Mouse (Mus musculus) lung, embryonic 15.5 days (tissue): ENCODE data around the gene Olfr448. TPM values are rescaled to one million over a fixed set of nuclear protein-coding genes. Genes with fewer than 3 reads are reported as not detected.

Experiments
- ATAC-seq: fragments of 200-750 bp; cut with Nextera tagmentation; 2 replicates; pipeline ENCODE4 v1.8.0; 2017; ENCODE audit warnings: moderate number of reproducible peaks, borderline replicate concordance; ENCODE audit not compliant: low FRiP score, low TSS enrichment; ENCODE audit errors: extremely low read depth
- H3K27ac ChIP-seq: fragments of 300-500 bp; sonication (generic); 2 replicates; pipeline ENCODE4 v1.5.1; 2015; ENCODE audit warnings: moderate library complexity, mild to moderate bottlenecking, inconsistent platforms
- H3K27me3 ChIP-seq: fragments of 300-500 bp; sonication (generic); 2 replicates; pipeline ENCODE4 v1.6.1; 2015; ENCODE audit warnings: inconsistent platforms
- H3K36me3 ChIP-seq: fragments of 300-500 bp; sonication (generic); 2 replicates; pipeline ENCODE4 v1.6.1; 2015; ENCODE audit warnings: inconsistent platforms
- H3K4me1 ChIP-seq: fragments of 300-500 bp; sonication (generic); 2 replicates; pipeline ENCODE4 v1.6.1; 2015; ENCODE audit warnings: inconsistent platforms
- H3K4me2 ChIP-seq: fragments of 300-500 bp; sonication (generic); 2 replicates; pipeline ENCODE4 v1.6.1; 2015; ENCODE audit warnings: inconsistent platforms, mild to moderate bottlenecking, moderate library complexity
- H3K4me3 ChIP-seq: fragments of 300-500 bp; sonication (generic); 2 replicates; pipeline ENCODE4 v1.5.1; 2015; ENCODE audit warnings: mild to moderate bottlenecking, inconsistent platforms
- H3K9ac ChIP-seq: fragments of 300-500 bp; sonication (generic); 2 replicates; pipeline ENCODE4 v1.6.1; 2015; ENCODE audit warnings: inconsistent platforms
- H3K9me3 ChIP-seq: fragments of 300-500 bp; sonication (generic); 2 replicates; pipeline ENCODE4 v1.6.1; 2016; ENCODE audit warnings: inconsistent platforms
- WGBS: fragments of 180-500 bp; shearing (Covaris S2); methylation state at CpG from one replicate; pipeline ENCODE4 v1.1.7; 2015; 5-methylcytosine and 5-hydroxymethylcytosine counted together
- polyA plus RNA-seq: library from polyadenylated mRNA; unstranded; fragments of >200 nt; fragmentation: Nextera tagmentation; extraction: Ambion mirVana; gene quantifications from 2 replicates; pipeline ENCODE4 v1.2.1, GENCODE M21; 2015

Olfr448 gene
- not detected in 2 replicates for polyA plus RNA-seq

GRCm38 (mm10) chr6:42890141-42890540, at the start of gene Olfr448:
Gene Olfr448 (plus strand): TSS chr6:42890441.
- WGBS = 83% methylated on average over 1 of the region's 1 CpGs
- Histone ChIP-seq H3K9ac (no peak within 1 kb of the TSS), H3K27me3 (no peaks in the 10 kb centered on the region), H3K4me2 (no peak within 1 kb of the TSS), H3K9me3 (no peaks in the 10 kb centered on the region), H3K36me3 (no peaks in the 10 kb centered on the region), H3K27ac (no peak within 1 kb of the TSS), H3K4me3 (no peak within 1 kb of the TSS), H3K4me1 (no peaks in the 10 kb centered on the region)
- no peak for ATAC-seq

- Histone ChIP-seq H3K4me1 (no peaks in the 10 kb centered on the region), H3K36me3 (no peaks in the 10 kb centered on the region), H3K4me2 (no peak overlapping the region), H3K9me3 (no peaks in the 10 kb centered on the region), H3K27me3 (no peaks in the 10 kb centered on the region), H3K27ac (no peak overlapping the region), H3K9ac (no peak overlapping the region), H3K4me3 (no peak overlapping the region)
- no peak for ATAC-seq
- WGBS = 9% methylated on average over 4 of the region's 4 CpGs
Measured at GRCm38 (mm10) chr6:42860222-42860819, 29.9 kb upstream of the Olfr448 start.

GRCm38 (mm10) chr6:42869695-42870094, 20.5 kb upstream of the Olfr448 start:
- Histone ChIP-seq H3K36me3 (no peaks in the 10 kb centered on the region), H3K9me3 (no peaks in the 10 kb centered on the region), H3K27me3 (no peaks in the 10 kb centered on the region), H3K4me1 (no peaks in the 10 kb centered on the region), H3K27ac (no peak overlapping the region), H3K4me2 (no peak overlapping the region), H3K4me3 (no peak overlapping the region), H3K9ac (no peak overlapping the region)
- ATAC-seq = no peak
- WGBS = 85% methylated on average over 3 of the region's 3 CpGs

- H3K27me3 ChIP-seq = no peaks in the 10 kb centered on the region
- no peak overlapping the region for H3K4me3 ChIP-seq
- no peak overlapping the region for H3K9ac ChIP-seq
- 0 out of 2 replicates have a peak, but pooled peaks cover 4% of the 10 kb centered on the region for H3K9me3 ChIP-seq
- H3K4me1 ChIP-seq = no peaks in the 10 kb centered on the region
- no peak overlapping the region for H3K4me2 ChIP-seq
- no peaks in the 10 kb centered on the region for H3K36me3 ChIP-seq
- no peak overlapping the region for H3K27ac ChIP-seq
- ATAC-seq = no peak
Measured at GRCm38 (mm10) chr6:42876323-42876722, 13.9 kb upstream of the Olfr448 start.

- no peak for ATAC-seq
- Histone ChIP-seq H3K4me1 (no peaks in the 10 kb centered on the region), H3K4me3 (no peak overlapping the region), H3K4me2 (no peak overlapping the region), H3K27me3 (no peaks in the 10 kb centered on the region), H3K36me3 (no peaks in the 10 kb centered on the region), H3K27ac (no peak overlapping the region), H3K9ac (no peak overlapping the region), H3K9me3 (no peaks in the 10 kb centered on the region)
- WGBS = 15% methylated on average over 1 of the region's 1 CpGs
Measured at GRCm38 (mm10) chr6:42900345-42900744, 10.1 kb downstream of the Olfr448 start.

- H3K4me1 ChIP-seq = no peaks in the 10 kb centered on the region
- no peaks in the 10 kb centered on the region for H3K27me3 ChIP-seq
- no peak within 1 kb of the TSS for H3K9ac ChIP-seq
- H3K4me3 ChIP-seq = no peak within 1 kb of the TSS
- H3K9me3 ChIP-seq = no peaks in the 10 kb centered on the region
- H3K4me2 ChIP-seq = no peak within 1 kb of the TSS
- no peaks in the 10 kb centered on the region for H3K36me3 ChIP-seq
- no peak for ATAC-seq
- H3K27ac ChIP-seq = no peak within 1 kb of the TSS
Measured at GRCm38 (mm10) chr6:42908578-42908977, 18.3 kb downstream of the Olfr448 start, which contains the start of gene Olfr447. Gene Olfr447 (plus strand): TSS chr6:42908878.

- Histone ChIP-seq H3K27me3 (no peaks in the 10 kb centered on the region), H3K9me3 (no peaks in the 10 kb centered on the region), H3K4me1 (no peaks in the 10 kb centered on the region), H3K4me2 (no peak within 1 kb of the TSS), H3K36me3 (no peaks in the 10 kb centered on the region), H3K27ac (no peak within 1 kb of the TSS), H3K9ac (no peak within 1 kb of the TSS), H3K4me3 (no peak within 1 kb of the TSS)
- 55% methylated on average over 2 of the region's 2 CpGs for WGBS
- ATAC-seq = no peak
Measured at GRCm38 (mm10) chr6:42921077-42921476, 30.8 kb downstream of the Olfr448 start, which contains the start of gene Olfr446. Gene Olfr446 (plus strand): TSS chr6:42921377.

Other genes starting within 250 kb of the Olfr448 start
- gene Tcaf2, start 245.2 kb upstream of the Olfr448 start, polyA plus RNA-seq = 9.0 TPM in 2 replicates
- gene Tcaf1, start 180.4 kb upstream of the Olfr448 start, polyA plus RNA-seq = 74.2 and 75.9 TPM in 2 replicates
- not detected in 2 replicates for gene Olfr453, start 151.1 kb upstream of the Olfr448 start, polyA plus RNA-seq
- not detected in 2 replicates for gene Olfr38, start 134.0 kb upstream of the Olfr448 start, polyA plus RNA-seq
- gene Olfr452, start 105.3 kb upstream of the Olfr448 start, polyA plus RNA-seq = not detected in 2 replicates
- gene Olfr450, start 78.5 kb upstream of the Olfr448 start, polyA plus RNA-seq = not detected in 2 replicates
- not detected in 2 replicates for gene Olfr449, start 56.1 kb upstream of the Olfr448 start, polyA plus RNA-seq
- not detected in 2 replicates for gene Olfr447, start 18.4 kb downstream of the Olfr448 start, polyA plus RNA-seq
- not detected in 2 replicates for gene Olfr446, start 30.9 kb downstream of the Olfr448 start, polyA plus RNA-seq
- not detected in 2 replicates for gene Olfr444, start 58.6 kb downstream of the Olfr448 start, polyA plus RNA-seq
- gene Olfr441, start 215.9 kb downstream of the Olfr448 start, polyA plus RNA-seq = not detected in 2 replicates